Mouse (Mus musculus): ENCODE measurements around the gene Ltbp4. TPM values are rescaled to one million over a fixed set of nuclear protein-coding genes. Genes with fewer than 3 reads are reported as not detected.

Ltbp4 gene
- polyA plus RNA-seq, 1 experiment = 68.8 TPM

DNA sequence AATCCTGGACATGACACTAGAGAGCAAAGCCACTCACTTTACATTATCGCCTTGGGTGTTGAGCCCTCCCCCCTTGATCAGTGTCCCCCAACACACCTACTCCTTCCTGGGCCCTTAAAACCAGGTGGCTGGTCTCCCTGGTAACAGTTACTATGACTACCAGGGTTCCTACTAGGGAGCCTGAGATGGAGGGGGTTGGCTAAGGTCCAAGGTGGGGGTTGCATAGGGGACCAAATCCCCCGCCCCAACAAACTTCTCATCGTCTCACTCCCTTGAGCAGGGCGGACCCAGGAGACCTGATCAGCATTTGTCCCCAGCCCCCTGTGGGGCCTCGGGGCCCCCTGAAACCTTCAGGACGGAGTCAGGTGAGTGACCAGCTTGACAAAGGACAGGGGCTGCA lies 75.6 kb downstream of the Ltbp4 start:
- DNase-seq (ENCODE audit: extremely low spot score in 1 of 2, low spot score in 1 of 2) = peak in 1 of 2 experiments; percentile 50

DNA sequence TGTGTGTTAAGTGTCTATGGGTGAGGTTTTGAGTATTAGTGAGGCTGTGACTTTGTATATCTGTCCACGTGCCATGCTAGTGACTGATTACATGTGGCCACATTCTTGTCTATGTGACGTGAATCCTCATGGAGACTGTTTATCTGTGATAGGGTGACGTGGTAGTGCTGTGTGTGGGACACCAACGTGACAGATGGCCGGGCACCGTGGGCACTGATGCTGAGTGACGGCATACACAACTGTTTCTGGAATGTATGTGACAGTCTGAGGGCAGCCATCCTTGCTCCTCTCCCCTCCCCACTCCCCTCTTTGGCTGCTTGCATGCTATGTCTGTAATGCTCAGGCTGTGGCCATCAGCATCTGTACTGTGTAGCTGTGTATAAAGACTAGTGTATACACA lies 76.6 kb downstream of the Ltbp4 start:
- peak in 1 of 2 experiments; percentile 68 for DNase-seq (ENCODE audit: extremely low spot score in 1 of 2, low spot score in 1 of 2)

DNA sequence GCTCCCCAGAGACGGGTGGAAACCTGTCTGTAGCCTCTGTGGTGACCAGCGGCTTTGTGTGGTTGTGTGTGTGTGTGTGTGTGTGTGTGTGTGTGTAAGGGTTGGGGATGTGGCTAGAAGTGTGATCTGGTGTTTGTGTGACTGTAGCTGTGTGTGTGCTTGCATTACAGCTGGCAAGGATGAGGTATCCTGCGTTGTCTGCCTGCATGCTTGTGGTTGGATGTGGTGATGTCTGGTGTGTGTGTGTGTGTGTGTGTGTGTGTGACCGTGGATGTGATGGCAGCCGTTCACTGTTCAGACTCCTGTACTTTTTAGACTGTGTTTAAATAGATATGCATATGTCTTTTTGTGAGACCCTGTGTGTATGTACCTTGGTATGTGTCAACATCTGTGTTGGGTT lies 77.7 kb downstream of the Ltbp4 start:
- peak in 1 of 2 experiments; percentile 33 for DNase-seq (ENCODE audit: extremely low spot score in 1 of 2, low spot score in 1 of 2)

DNA sequence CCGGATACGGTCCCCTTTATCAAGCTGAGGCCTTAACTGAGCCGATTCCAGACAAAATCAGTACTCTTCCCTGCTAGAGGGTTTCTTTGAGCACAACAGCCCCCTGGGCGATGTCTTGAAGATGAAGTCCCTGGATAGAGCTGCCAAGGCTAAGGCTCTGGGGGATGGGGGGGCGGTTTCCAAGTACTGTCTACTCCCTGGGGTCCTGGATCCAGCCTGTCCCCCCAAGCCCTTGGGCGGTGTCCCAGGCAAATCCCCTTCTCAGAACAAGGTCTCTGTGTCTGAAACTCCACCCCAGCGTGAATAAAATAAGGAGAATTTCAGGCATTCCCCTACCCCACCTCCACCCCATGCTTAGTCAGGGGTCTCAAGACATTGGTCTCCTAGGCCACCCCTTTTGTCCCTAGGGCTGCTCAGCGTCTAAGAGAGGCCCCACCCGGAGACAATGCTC lies 78.2 kb downstream of the Ltbp4 start:
- peak in 1 of 2 experiments; percentile 22 for DNase-seq (ENCODE audit: extremely low spot score in 1 of 2, low spot score in 1 of 2)

DNA sequence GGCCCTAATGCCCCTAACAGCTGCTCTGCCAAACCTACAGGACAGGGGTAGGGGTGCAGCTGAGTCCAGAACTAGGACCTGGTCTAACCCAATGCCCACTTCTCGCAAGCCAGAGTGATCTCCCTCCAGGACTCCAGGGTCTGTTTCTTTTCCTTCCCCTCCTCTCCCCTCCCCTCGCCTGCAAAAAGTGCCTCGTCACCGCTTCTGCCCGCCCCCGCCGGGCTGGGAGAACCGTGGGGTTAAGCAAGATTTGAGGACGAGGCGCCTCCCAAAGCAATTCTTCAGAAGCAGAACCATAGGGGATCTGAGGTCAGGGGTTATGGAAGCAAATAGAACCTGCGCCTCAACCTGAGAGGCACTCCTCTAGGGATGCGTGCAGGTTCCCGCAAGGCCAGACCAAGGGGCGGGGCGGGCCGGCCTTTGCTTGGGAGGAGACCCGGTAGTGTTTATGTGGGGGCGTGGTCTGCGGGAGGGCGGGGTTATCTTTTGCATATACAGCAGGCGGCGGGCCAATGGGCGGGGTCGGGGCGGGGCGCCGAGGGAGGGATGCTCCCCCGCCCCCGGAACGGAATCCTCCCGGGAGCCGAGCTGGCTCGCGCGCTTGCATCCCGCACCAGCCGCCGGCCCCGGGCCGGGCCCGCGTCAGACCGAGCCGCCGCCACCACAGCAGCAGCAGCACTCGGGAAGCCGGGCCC lies 79.1 kb downstream of the Ltbp4 start, which contains the start of gene Numbl:
Gene Numbl (plus strand): TSS at position 229 of the 695 bp plus-strand sequence.
- peak; percentile 85 to 91 for DNase-seq (ENCODE audit: extremely low spot score in 1 of 2, low spot score in 1 of 2)

DNA sequence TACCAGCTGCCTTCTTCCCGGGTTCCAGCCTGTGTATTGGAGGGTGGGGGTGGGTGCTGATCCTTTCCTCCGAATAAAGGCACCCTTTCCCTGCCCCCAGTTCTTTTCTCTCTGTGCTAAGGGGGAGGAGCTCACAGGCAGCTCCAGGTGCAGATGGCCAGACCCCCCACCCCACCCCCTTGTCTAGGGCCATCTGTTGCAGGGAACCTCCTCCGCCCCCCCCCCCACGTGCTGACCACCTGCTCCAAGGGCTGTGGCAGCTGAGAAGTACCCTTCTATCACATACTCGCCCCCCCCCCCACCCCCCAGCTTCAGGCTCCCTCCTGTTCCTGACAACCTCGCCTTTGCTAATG lies 79.7 kb downstream of the Ltbp4 start:
- DNase-seq (ENCODE audit: extremely low spot score in 1 of 2, low spot score in 1 of 2) = no peak

DNA sequence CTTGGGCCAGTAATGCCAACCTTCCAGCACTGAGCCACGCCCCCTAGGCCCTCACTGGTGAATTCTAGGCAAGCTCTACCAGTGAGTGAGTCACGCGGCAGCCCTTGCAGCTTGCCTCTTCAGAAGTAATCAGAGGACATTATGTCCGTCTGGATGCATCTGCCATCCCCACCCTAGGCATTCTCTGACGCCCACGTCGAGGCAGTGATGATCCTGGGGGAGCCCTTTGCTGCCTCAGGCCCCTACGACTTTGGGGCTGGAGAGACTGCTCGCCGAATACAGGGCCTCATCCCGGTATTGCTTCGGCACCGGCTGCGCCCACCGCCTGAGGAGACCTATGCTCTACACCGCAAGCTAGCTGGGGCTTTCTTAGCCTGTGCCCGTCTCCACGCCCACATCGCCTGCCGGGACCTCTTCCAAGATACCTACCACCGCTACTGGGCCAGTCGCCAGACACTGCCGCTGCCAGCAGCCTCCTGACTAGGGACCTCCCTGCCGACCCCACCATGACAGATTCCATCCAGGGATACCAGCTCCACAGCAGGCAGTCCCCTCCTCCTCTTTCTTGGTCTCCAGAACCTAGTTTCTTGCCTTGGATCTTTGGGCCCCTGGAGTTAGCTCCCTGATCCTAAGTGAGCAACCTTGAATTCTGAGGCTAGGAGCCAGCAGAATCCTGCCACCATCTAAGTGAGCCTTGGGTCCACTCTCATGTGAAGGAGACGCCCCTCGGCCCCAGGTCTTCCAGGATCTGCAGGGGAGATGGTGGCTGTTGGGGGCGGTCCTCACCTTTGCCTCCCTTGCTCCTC lies 80.2 kb downstream of the Ltbp4 start:
- DNase-seq (ENCODE audit: extremely low spot score in 1 of 2, low spot score in 1 of 2) = peak; percentile 72 to 83

DNA sequence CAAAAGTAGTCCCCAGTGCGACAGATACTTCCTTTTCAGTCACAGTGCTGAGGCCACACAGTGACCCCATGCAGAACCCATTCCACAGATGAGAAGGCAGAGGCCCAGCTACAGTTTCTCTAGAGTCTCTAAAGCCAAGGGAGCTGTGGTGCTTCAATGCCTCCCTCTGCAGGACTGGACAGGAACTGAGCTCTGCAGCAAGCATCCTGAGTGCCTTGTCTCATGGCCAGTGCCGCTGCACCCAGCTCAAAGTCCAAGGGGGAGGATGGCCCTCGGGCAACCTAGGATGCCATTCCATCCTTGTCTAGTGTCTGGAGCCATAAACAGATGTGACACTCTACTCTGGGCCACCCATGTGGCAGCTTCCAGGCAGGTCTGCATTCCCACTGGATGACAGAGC lies 81.8 kb downstream of the Ltbp4 start:
- DNase-seq (ENCODE audit: extremely low spot score in 1 of 2, low spot score in 1 of 2) = peak in 1 of 2 experiments; percentile 35

Other genes starting within 250 kb of the Ltbp4 start
- gene Cyp2f2, start 217.8 kb downstream of the Ltbp4 start, polyA plus RNA-seq (2012; rRNA removed) = 1.2 and 3.7 TPM in 2 replicates
- gene Cyp2t4, start 184.0 kb downstream of the Ltbp4 start, polyA plus RNA-seq (2012; rRNA removed) = not detected in 2 replicates
- 96.1 and 102 TPM in 2 replicates for gene Egln2, start 170.9 kb downstream of the Ltbp4 start, polyA plus RNA-seq (2012; rRNA removed)
- 124 and 128 TPM in 2 replicates for gene Rab4b, start 158.8 kb downstream of the Ltbp4 start, polyA plus RNA-seq (2012; rRNA removed)
- gene Gm21983, start 156.6 kb downstream of the Ltbp4 start, polyA plus RNA-seq (2012; rRNA removed) = 0.18 and 0.29 TPM in 2 replicates
- gene Mia, start 156.5 kb downstream of the Ltbp4 start, polyA plus RNA-seq (2012; rRNA removed) = 4.4 TPM in 2 replicates
- 17.5 and 17.7 TPM in 2 replicates for gene BC024978, start 141.9 kb downstream of the Ltbp4 start, polyA plus RNA-seq (2012; rRNA removed)
- gene Snrpa, start 141.4 kb downstream of the Ltbp4 start, polyA plus RNA-seq (2012; rRNA removed) = 190 and 196 TPM in 2 replicates
- 5.2 and 6.7 TPM in 2 replicates for gene Itpkc, start 109.0 kb downstream of the Ltbp4 start, polyA plus RNA-seq (2012; rRNA removed)
- gene Coq8b, start 104.7 kb downstream of the Ltbp4 start, polyA plus RNA-seq (2012; rRNA removed) = 39.1 and 40.5 TPM in 2 replicates
- gene Numbl, start 79.3 kb downstream of the Ltbp4 start, polyA plus RNA-seq (2012; rRNA removed) = 95.1 and 100 TPM in 2 replicates
- gene Shkbp1, start 18.3 kb upstream of the Ltbp4 start, polyA plus RNA-seq (2012; rRNA removed) = 58.4 and 62.8 TPM in 2 replicates
- 0.25 TPM in 1 of 2 replicates, not detected in the other for gene Gm20479, start 19.7 kb upstream of the Ltbp4 start, polyA plus RNA-seq (2012; rRNA removed)
- 131 and 135 TPM in 2 replicates for gene Sptbn4, start 110.0 kb upstream of the Ltbp4 start, polyA plus RNA-seq (2012; rRNA removed)
- 21.4 and 23.6 TPM in 2 replicates for gene Blvrb, start 110.3 kb upstream of the Ltbp4 start, polyA plus RNA-seq (2012; rRNA removed)
- gene Sertad3, start 136.1 kb upstream of the Ltbp4 start, polyA plus RNA-seq (2012; rRNA removed) = 3.8 and 5.0 TPM in 2 replicates
- 14.0 and 16.9 TPM in 2 replicates for gene Sertad1, start 149.2 kb upstream of the Ltbp4 start, polyA plus RNA-seq (2012; rRNA removed)
- 0.29 and 0.46 TPM in 2 replicates for gene Prx, start 161.6 kb upstream of the Ltbp4 start, polyA plus RNA-seq (2012; rRNA removed)
- gene Hipk4, start 185.6 kb upstream of the Ltbp4 start, polyA plus RNA-seq (2012; rRNA removed) = 0.44 and 0.66 TPM in 2 replicates
- gene Pld3, start 215.5 kb upstream of the Ltbp4 start, polyA plus RNA-seq (2012; rRNA removed) = 933 and 972 TPM in 2 replicates
- 32.0 and 32.3 TPM in 2 replicates for gene 2310022A10Rik, start 215.5 kb upstream of the Ltbp4 start, polyA plus RNA-seq (2012; rRNA removed)